Mouse (Mus musculus): ENCODE results near the gene Fam49a.

DNA sequence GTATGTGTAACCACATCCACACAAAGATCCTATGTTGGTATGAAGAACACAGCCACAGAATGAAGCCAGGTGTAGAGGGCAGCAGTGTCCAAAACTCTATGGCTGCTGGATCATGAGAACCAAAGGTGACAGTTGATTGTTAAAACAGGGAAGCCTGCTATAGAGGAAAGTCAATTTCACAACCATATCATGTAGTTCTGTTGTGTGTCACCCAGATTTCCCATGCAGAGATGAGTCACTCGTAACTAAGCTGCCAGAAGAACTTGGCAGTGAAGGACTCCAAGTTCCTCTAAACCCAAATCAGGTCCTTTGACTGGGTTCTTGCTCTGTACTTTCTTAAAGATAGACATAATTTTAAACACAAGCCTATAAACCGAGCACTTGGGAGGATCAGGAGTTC, 38.6 kb upstream of the Fam49a start:
- TF ChIP-seq POLR2A (IDR thresholded peaks at IDR 0.05; ENCODE audit: borderline replicate concordance, extremely low read depth, insufficient read depth, insufficient read length, poor library complexity, severe bottlenecking): no peak
- no peak for TF ChIP-seq CTCF (IDR thresholded peaks at IDR 0.05; ENCODE audit: borderline replicate concordance, extremely low read depth, insufficient read depth, insufficient read length)
